Mouse (Mus musculus): Measurements from ENCODE around the gene Vac14.

DNA sequence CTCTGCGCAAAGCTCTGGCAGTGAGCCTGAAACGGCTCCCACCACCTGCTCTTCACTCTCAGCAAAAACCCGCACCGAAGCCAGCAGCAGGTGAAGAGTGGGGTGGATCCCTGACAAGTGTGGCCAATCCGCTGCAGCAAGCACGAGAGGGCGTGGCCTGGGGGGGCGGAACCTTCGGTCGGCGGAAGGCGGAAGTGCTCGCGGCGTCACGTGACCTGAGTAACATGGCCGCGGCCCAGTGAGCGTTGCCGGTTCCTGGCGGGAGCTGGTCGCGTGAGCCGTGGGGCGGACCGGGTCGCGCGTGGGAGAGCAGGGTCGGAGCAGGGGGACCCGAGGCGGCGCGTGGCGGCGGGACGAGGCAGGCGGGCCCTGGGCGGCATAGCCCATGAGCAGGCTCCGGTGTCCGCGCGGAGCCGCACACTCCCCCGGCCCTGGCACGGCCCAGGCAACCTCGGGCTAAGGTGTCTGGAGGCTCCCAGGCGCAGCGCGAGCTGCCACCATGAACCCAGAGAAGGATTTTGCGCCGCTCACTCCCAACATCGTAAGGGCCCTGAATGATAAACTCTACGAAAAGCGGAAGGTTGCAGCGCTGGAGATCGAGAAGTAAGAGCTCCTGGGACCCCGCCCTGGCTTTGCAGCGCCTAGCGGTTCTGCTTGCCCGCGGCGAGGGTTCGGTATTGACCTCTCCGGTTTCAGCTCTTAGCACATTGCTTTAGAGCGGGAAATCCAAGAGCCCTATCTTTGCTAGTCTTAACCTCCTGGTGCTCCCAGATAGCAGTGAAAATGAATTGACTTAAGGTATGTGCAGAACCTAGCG lies at the start of gene Vac14:
- TF ChIP-seq ZC3H11A (IDR thresholded peaks at IDR 0.05; ENCODE audit: borderline replicate concordance, low read depth, low read length) (no peak), CHD2 (IDR thresholded peaks at IDR 0.05; ENCODE audit: low read depth, low read length) (no peak), MAFK (IDR thresholded peaks at IDR 0.05; ENCODE audit: insufficient read depth, low read depth, low read length) (no peak), HCFC1 (IDR thresholded peaks at IDR 0.05; ENCODE audit: borderline replicate concordance, insufficient read depth, low read length) (peak; percentile 73; the same call in 1 of the 2 replicates)
